Mouse (Mus musculus) limb, embryonic 12.5 days (tissue): ENCODE data around the gene Shisa3. TPM values are rescaled to one million over a fixed set of nuclear protein-coding genes. Genes with fewer than 3 reads are reported as not detected.
A peak's percentile ranks its signal among the peaks of the same experiment; 100 is the strongest.

ENCODE experiments used
- ATAC-seq: fragments of 200-750 bp; cut with Nextera tagmentation; 2 replicates; pipeline ENCODE4 v1.8.0; 2017; ENCODE audit warnings: low read depth, moderate TSS enrichment; ENCODE audit not compliant: insufficient number of reproducible peaks, insufficient read depth, low FRiP score, low TSS enrichment
- H3K27ac ChIP-seq: fragments of 300-500 bp; sonication (generic); 2 replicates; pipeline ENCODE4 v1.5.1; 2016; ENCODE audit warnings: mild to moderate bottlenecking, moderate library complexity
- H3K27me3 ChIP-seq: fragments of 300-500 bp; sonication (generic); 2 replicates; pipeline ENCODE4 v1.6.1; 2016; ENCODE audit warnings: mild to moderate bottlenecking, moderate library complexity
- H3K36me3 ChIP-seq: fragments of 300-500 bp; sonication (generic); 2 replicates; pipeline ENCODE4 v1.6.1; 2016; ENCODE audit warnings: mild to moderate bottlenecking, moderate library complexity
- H3K4me1 ChIP-seq: fragments of 300-500 bp; sonication (generic); replicated peaks from 2 replicates; pipeline ENCODE4 v1.6.1; 2016
- H3K4me2 ChIP-seq: fragments of 300-500 bp; sonication (generic); 2 replicates; pipeline ENCODE4 v1.6.1; 2016; ENCODE audit warnings: mild to moderate bottlenecking, moderate library complexity
- H3K4me3 ChIP-seq: fragments of 300-500 bp; sonication (generic); replicated peaks from 2 replicates; pipeline ENCODE4 v1.5.1; 2016; ENCODE audit warnings: mild to moderate bottlenecking
- H3K9ac ChIP-seq: fragments of 300-500 bp; sonication (generic); replicated peaks from 2 replicates; pipeline ENCODE4 v1.6.1; 2016; ENCODE audit warnings: mild to moderate bottlenecking, moderate library complexity
- H3K9me3 ChIP-seq: fragments of 300-500 bp; sonication (generic); 2 replicates; pipeline ENCODE4 v1.6.1; 2016; ENCODE audit warnings: mild to moderate bottlenecking, moderate library complexity
- WGBS: fragments of 180-500 bp; shearing (Covaris S2); methylation state at CpG from one replicate; pipeline ENCODE4 v1.1.7; 2016; 5-methylcytosine and 5-hydroxymethylcytosine counted together
- polyA plus RNA-seq: library from polyadenylated mRNA; unstranded; fragments of >200 nt; fragmentation: Nextera tagmentation; extraction: Ambion mirVana; gene quantifications from 2 replicates; pipeline ENCODE4 v1.2.1, GENCODE M21; 2016

Shisa3 gene
- polyA plus RNA-seq, 1 experiment from 2014 or later = 9.2 TPM

DNA sequence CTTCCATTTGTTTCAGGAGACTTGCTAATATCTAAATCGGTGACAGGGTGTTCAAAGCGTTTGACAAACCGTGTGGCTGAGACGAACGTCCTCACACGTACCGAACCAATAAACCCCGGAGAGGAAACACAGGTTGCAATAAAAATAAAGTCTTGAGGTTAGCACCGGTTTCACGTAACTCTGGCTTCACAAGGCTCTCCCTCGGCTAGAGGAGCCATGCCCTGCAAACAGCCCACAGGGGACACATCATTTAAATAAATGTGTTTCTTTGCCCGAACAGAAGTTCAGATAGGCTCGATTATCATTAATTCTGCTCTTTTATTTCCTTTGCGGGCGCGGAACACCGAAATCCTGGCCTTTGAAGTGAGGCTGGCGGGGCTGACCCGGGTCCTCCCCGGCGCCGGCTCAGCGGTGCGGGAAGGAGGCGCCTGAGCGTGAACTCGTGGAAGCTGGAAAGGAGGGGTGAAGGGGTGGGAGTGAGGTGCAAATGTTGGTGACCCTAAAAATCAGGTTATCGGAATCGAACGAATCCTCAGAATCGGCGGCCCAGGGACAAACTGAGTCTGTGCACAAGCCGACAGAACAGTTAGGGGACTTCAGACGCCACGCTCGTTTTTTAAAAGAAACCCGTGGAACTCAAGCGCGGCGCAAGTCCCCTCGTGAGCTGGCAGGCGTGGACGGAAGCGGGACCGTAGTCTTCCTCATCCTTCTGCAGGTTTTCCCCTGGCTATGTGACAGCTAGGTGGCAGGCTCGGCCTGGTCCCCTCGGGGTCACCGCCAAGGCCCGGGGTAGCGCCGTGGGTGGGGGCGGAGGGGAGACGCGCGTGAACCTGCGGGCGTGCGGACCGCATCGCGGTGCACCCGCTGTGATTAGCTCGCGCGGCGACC is 522 bp upstream of the Shisa3 start:
- Histone ChIP-seq H3K9me3 (no peaks in the 10 kb centered on the region), H3K27me3 (peaks cover 72% of the 10 kb centered on the region), H3K4me1 (peaks cover 49% of the 10 kb centered on the region), H3K4me3 (peak overlapping the region; percentile 57), H3K36me3 (no peaks in the 10 kb centered on the region), H3K4me2 (peak overlapping the region; percentile 93), H3K27ac (peak overlapping the region; percentile 74; the same call in 1 of the 2 replicates), H3K9ac (peak overlapping the region; percentile 63; the same call in 1 of the 2 replicates)
- ATAC-seq = no peak; the same call in 1 of the 2 replicates
- under 1% methylated on average over 66 of the region's 66 CpGs for WGBS

DNA sequence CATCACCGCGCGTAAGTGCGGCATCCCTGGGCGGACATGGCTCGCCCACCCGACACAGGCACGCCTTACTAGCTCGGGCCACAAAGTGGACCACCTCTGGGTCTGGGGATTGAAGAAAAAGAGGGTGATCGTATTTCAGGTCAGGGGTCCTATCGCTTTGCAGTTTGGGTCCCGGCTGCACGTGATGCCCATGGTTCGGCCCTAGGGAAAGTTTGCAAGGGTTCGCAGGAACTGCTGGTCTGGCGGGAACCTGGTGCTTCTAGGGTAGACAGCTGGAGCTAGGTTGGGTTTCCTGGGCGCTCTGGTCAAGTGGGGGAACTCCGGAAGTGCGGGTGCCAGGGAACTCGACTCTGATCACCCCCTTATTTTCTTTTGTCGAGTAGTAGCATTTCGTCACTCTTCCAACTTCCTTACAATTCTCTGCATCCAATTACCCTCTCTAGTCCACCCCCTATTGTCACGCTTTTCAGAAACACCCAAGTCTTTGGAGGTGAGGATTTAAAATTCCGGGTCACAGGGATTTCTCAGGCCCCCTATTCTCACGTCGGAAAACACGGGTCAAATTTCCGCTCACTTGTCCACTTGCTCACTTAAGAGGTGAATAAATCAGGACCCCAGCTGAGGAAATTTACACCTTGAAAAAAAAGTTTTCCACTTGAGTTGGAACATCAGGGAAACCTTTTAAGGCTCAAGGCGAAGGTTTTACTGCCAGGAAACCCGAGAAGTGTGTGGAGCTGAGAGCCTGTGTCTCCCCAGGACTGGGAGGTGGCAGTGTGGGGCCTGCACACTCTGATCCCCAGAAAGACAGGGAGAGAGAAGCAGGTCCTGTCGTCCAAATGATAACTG is 1.2 kb downstream of the Shisa3 start:
- no peaks in the 10 kb centered on the region for H3K36me3 ChIP-seq
- peaks cover 66% of the 10 kb centered on the region for H3K27me3 ChIP-seq
- H3K4me3 ChIP-seq = peak overlapping the region; percentile 57
- H3K4me2 ChIP-seq = peak overlapping the region; percentile 93
- H3K9me3 ChIP-seq = no peaks in the 10 kb centered on the region
- H3K4me1 ChIP-seq = peaks cover 49% of the 10 kb centered on the region
- ATAC-seq = 0 out of 2 replicates have a peak, but pooled peaks have one; percentile 8
- H3K9ac ChIP-seq = peak overlapping the region; percentile 63
- H3K27ac ChIP-seq = peak overlapping the region; percentile 74
- WGBS = under 1% methylated on average over 31 of the region's 31 CpGs

DNA sequence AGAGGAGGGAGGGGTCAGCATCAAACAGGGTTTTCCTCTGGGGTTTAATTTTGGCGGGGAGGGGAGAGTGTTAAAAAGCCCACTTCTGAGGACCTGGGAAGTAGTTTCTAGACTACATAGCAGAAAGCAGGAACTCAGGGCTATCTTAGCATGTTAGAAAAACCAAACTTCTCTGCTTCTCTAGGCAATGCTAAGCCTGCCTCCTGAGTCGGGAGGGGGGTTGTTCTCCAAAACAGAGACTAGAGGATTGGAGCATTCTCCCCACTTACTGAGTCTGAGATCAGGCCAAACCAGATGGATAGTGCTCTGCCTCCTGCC is 1.8 kb downstream of the Shisa3 start:
- H3K27ac ChIP-seq = peak overlapping the region; percentile 45; the same call in 1 of the 2 replicates
- H3K4me3 ChIP-seq = peak overlapping the region; percentile 57
- peaks cover 49% of the 10 kb centered on the region for H3K4me1 ChIP-seq
- no peak for ATAC-seq
- peaks cover 69% of the 10 kb centered on the region for H3K27me3 ChIP-seq
- H3K9me3 ChIP-seq = no peaks in the 10 kb centered on the region
- H3K36me3 ChIP-seq = no peaks in the 10 kb centered on the region
- WGBS = 4% methylated on average over 2 of the region's 2 CpGs
- peak overlapping the region; percentile 93 for H3K4me2 ChIP-seq
- H3K9ac ChIP-seq = 0 out of 2 replicates have a peak overlapping the region, but pooled peaks have one; percentile 37

DNA sequence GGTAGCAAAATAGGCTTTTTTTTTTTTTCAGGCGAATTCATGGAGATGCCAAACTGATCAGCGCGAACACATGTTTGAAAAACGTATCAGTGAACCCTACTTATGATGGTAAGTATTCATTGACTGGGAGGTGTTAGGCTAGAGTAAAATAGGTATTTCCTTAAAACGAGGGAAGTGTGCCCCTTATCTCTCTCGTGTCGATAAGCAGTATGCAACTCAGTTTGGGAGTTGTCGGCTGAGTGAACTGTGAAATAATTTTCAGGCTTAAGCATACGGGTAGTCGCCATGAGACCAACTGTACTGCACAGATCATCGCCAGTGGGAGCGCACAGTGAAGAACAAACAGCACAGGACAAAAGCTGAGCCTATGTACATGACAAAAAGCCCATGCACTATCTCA is 13.5 kb downstream of the Shisa3 start:
- no peak for ATAC-seq
- Histone ChIP-seq H3K27me3 (peaks cover 5% of the 10 kb centered on the region; the same call in 1 of the 2 replicates), H3K4me1 (no peaks in the 10 kb centered on the region), H3K9me3 (no peaks in the 10 kb centered on the region), H3K4me3 (no peak overlapping the region), H3K36me3 (no peaks in the 10 kb centered on the region), H3K9ac (no peak overlapping the region), H3K27ac (no peak overlapping the region), H3K4me2 (no peak overlapping the region)
- 91% methylated on average over 12 of the region's 12 CpGs for WGBS

DNA sequence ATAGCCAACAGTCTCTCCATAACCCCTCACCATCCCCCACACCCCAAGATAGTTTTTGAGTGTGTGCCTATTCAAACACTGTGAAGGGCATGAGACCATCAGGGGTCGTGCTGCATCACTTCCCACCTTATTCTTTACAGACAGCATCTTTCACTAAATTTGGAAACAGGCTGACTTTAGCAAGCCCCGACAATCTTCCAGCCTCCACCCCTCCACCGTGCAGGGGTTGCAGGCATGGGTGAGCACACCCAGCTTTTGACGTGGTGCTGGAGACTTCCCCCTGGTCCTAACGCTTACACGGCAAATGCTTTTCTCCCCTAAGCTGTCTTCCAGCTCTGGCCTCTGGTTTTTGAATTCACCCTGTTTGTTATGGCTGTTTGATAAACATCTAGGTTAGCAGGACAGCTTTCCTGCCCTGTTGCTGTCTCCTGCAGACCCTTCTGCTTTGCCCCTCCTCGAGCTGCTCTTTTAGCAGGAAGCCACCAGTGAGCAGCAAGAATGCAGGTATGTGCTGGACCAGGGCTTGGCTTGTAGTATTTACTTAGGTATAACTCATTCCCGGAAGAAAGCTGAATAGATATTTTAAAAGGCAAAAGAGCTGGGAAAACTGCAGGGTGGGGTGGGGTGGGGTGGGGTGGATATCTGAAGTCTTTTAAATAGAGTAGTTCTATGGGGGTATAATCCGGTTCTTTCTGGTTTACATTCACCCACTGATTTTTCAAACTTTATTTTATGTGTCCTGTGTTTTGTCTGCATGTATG is 20.7 kb downstream of the Shisa3 start:
- Histone ChIP-seq H3K4me1 (peaks cover 3% of the 10 kb centered on the region), H3K4me3 (no peak overlapping the region), H3K27ac (no peak overlapping the region), H3K36me3 (no peaks in the 10 kb centered on the region), H3K9me3 (no peaks in the 10 kb centered on the region), H3K4me2 (no peak overlapping the region), H3K9ac (no peak overlapping the region), H3K27me3 (peaks cover 6% of the 10 kb centered on the region; the same call in 1 of the 2 replicates)
- ATAC-seq = no peak
- WGBS = 76% methylated on average over 9 of the region's 9 CpGs

DNA sequence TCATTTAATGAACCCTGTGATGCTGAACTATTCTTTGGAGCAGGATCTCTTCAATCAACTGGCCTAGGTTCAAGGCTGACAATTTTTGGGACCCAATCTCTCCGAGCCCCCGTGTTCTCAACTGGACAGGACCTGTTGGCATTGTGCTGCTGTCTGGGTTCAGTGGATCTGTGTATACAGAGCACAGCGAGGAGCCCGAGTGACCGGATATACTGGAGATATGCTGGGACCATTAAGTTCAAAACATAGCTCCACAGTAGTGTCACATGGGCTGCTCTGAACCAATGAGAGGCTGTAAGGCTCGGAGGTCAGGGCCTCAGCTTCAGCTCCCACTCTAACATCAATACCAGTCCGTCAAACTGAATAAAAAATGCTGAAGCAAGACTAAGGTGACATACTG is 21.8 kb downstream of the Shisa3 start:
- no peak overlapping the region for H3K4me2 ChIP-seq
- no peak overlapping the region for H3K27ac ChIP-seq
- H3K36me3 ChIP-seq = no peaks in the 10 kb centered on the region
- H3K9me3 ChIP-seq = no peaks in the 10 kb centered on the region
- WGBS = 91% methylated on average over 7 of the region's 7 CpGs
- peaks cover 13% of the 10 kb centered on the region for H3K4me1 ChIP-seq
- no peak overlapping the region for H3K4me3 ChIP-seq
- H3K9ac ChIP-seq = no peak overlapping the region
- peaks cover 12% of the 10 kb centered on the region for H3K27me3 ChIP-seq
- no peak for ATAC-seq

DNA sequence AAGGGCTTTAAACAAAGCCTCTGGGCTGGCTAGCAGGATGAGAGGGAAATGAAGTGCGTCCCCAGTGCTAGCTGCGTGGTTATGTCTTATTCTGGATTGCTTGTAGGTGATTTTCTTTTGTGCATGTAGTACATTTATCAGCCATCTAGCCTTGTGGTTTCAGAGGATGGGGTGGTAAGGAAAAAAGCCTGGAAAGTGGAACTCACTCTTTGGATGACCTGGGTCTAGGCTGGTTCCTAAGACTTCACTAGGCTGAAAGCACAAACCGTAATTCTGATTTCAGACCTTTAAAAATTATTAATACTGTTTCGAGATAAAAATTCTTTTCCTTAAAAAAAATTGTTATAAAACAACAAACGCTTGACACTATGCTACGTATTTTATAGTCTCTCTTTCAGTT is 22.2 kb downstream of the Shisa3 start:
- 90% methylated on average over 6 of the region's 6 CpGs for WGBS
- Histone ChIP-seq H3K9me3 (no peaks in the 10 kb centered on the region), H3K36me3 (no peaks in the 10 kb centered on the region), H3K4me1 (peaks cover 13% of the 10 kb centered on the region), H3K4me2 (no peak overlapping the region), H3K27me3 (peaks cover 12% of the 10 kb centered on the region), H3K4me3 (no peak overlapping the region), H3K27ac (no peak overlapping the region), H3K9ac (no peak overlapping the region)
- no peak for ATAC-seq

DNA sequence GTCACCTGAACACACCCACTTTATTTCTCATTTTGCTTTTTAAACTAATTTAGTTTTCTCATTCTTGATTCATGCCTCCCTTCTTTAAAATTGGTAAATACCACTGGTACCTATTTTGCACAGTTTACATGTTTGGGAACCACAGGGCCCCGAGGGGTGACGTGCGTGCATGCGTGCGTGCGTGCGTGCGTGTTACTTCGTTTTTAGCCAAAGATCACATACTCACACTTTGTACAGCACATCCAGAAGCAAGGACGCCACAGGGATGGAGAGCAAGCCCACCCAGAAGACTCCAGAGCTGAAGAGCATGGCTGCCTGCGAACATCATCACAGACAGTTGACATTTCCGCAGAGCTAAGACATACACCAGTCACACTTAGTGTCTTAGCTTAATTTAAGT is 23.6 kb downstream of the Shisa3 start:
- Histone ChIP-seq H3K4me2 (no peak overlapping the region), H3K27me3 (peaks cover 12% of the 10 kb centered on the region), H3K4me3 (no peak overlapping the region), H3K9ac (no peak overlapping the region), H3K9me3 (no peaks in the 10 kb centered on the region), H3K36me3 (no peaks in the 10 kb centered on the region), H3K4me1 (peaks cover 13% of the 10 kb centered on the region), H3K27ac (no peak overlapping the region)
- WGBS = 93% methylated on average over 12 of the region's 12 CpGs
- no peak for ATAC-seq

DNA sequence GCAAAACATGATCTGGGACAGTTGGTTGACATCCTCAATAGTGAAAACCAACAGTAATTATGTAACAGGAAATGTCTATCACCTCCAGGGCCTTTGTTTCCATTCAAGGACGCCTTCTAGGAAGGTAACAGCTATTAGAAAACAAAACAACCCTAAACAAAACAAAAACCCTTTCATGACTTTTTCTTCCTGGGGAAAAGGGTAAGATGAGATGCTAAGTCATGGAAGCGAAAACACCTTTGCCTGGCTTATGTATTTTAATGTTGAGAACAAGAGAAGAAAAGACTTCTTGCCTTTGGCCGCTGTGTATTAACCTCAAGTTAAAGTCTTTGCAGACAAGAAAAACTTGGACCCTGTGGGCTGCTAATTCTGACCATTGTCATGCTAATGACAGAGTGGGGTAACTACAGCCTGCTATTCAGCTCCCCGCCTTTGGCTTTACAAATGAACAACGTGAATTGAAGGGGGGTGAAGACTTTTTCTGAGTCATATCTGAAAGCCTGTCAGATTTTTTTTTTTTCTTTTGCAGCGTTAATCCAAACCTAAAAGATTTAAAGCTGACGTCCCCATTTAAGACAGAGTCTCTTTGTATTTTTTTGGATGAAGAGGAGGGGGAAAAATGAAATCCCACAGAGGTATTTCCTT is 25.6 kb downstream of the Shisa3 start:
- ATAC-seq = no peak
- 28% methylated on average over 7 of the region's 7 CpGs for WGBS
- no peak overlapping the region for H3K4me3 ChIP-seq
- H3K9me3 ChIP-seq = no peaks in the 10 kb centered on the region
- H3K9ac ChIP-seq = no peak overlapping the region
- no peaks in the 10 kb centered on the region for H3K36me3 ChIP-seq
- H3K27me3 ChIP-seq = peaks cover 15% of the 10 kb centered on the region
- no peak overlapping the region for H3K27ac ChIP-seq
- no peak overlapping the region for H3K4me2 ChIP-seq
- peaks cover 25% of the 10 kb centered on the region for H3K4me1 ChIP-seq

DNA sequence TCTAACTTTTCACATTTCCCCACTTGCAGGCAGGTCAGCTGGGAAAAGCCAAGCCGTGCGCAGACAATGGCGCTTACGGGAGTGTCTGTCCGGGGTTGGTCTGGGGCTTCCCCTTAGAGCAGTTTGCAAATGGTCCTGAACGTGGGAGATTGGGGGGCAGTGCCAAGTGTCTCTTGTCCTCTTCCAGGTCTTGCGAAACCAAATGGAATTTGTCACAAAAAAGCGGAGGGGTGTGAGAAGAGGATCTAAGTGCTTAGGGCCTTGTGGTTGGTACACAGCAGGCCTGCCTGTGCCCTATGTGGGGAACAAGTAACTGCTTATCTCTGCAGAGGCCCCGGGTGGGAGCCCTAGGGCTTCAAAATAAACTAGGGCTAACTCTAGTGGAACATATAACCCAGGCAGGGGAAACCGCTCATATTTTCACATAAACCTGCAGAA is 26.2 kb downstream of the Shisa3 start:
- peaks cover 17% of the 10 kb centered on the region for H3K27me3 ChIP-seq
- no peaks in the 10 kb centered on the region for H3K9me3 ChIP-seq
- 30% methylated on average over 10 of the region's 10 CpGs for WGBS
- H3K4me2 ChIP-seq = no peak overlapping the region
- no peak overlapping the region for H3K4me3 ChIP-seq
- H3K27ac ChIP-seq = no peak overlapping the region
- H3K36me3 ChIP-seq = no peaks in the 10 kb centered on the region
- H3K9ac ChIP-seq = no peak overlapping the region
- no peak for ATAC-seq
- peaks cover 30% of the 10 kb centered on the region for H3K4me1 ChIP-seq
